Mouse (Mus musculus): ENCODE results near the gene Atxn3. TPM values are rescaled to one million over a fixed set of nuclear protein-coding genes. Genes with fewer than 3 reads are reported as not detected.
"Not testable (repeated sequence)": the region's sequence is repeated elsewhere in the genome, so short reads cannot be mapped to it uniquely, and the experiment has no call there.

Atxn3 gene
- total RNA-seq, 2 experiments from 2014 or later, result 4.2 to 4.4 TPM

DNA sequence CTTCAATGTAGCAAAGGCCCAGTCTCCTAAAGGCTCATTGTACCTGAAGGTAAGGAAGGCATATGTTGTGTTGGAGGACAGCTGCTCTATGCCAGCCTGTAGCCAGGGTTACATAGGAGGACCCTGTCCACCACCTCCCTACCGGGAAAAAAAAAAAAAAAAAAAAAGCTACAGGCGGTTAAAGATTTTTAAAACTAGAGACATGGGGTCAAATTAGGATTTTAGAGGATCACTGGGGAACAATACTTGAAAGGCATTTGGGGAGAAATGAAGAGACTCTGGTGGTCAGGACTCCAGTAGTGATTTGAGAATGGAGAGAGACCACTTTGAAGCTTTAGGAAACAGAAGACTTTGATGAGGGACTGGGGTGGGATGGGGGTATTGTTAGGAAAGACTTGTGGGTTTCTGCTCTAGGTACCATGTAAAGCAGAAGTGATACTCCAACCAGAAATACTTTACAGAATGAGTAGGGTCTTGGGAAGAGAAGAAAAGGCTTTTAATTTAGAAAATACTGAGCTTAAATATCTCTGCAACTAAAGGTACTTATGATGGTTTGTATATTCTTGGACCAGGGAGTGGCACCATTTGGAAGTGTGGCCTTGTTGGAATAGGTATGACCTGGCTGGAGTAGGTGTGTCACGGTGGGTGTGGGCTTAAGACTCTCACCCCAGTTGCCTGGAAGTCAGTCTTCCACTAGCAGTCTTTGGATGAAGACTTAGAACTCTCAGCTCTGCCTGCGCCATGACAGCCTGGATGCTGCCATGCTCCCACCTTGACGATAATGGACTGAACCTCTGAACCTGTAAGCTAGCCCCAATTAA lies 1.1 kb upstream of the Atxn3 start:
- not testable (repeated sequence) for DNase-seq

DNA sequence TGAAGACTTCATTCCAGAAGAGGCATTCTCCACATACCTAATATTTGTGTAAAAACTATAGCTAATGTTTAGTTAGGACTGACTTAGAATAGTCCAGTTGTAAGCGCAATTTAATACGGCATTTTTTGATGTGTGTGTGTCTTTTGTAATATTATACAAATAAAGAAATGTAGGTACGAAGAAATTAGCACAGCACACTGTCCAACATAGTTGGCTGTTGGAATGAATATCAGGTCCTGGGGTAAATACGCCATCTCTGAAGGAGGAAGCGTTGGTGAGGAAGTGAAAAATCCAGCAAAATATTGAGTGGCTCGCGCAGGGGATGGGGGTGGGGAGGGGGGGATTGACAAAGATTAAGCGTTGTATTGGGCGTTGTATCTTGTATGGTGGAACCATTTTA lies 510 bp upstream of the Atxn3 start:
- no peak for DNase-seq

DNA sequence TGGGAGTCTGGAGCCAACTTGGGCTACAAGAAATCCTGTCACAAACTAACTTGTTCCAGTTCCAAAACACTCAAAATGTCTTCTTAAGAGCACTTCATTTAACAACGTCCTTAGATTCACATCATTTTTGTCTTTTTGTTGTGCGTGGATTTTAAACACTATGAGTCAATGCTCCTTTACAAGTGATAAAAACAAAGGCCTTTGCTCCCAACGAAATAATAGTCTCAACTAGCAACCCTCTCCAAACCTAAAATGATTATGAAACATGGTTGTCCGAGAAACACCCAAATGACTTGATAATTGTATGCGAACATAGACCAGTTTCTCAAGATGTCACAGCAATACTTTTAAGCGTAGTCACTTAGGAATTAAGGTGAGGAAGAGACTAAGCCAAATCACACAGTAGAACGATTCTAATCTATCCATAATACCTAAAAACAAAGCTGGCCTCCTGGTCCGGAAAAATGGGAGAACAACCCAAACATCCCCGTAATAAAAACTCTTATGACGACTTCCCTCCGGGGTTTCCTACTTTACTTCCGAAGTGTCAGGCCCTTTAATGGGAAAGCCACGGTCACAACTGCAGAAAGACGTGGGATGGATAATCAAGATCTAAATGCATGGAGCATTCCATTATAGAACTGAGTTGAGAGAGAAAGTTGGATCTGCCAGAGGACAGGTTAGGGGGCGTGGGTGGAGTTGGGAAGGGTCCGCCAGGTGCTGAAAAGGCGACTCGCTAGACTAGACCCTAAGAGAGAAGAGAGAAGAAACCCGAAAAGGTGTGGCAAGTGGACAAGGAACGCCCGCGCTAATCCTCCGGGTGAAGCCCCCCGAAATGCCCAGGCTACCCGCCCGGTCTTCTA lies 736 bp downstream of the Atxn3 start:
- no peak for DNase-seq

DNA sequence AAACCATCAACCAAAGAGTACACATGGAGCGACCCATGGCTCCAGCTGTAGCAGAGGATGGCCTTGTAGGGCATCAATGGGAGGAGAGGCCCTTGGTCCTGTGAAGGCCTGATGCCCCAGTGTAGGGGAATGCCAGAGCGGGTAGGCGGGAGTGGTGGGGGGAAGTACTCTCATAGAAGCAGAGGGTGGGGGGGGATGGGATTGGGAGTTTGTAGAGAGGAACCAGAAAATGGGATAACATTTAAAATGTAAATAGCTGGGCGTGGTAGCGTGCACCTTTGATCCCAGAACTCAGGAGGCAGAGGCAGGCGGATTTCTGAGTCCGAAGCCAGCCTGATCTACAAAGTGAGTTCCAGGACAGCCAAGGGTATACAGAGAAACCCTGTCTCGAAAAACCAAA lies 2.2 kb downstream of the Atxn3 start:
- DNase-seq, result not testable (repeated sequence)

GRCm38 (mm10) chr12:101948801-101949200 lies 9.2 kb downstream of the Atxn3 start:
- DNase-seq, result no peak

GRCm38 (mm10) chr12:101947986-101948385 lies 10.1 kb downstream of the Atxn3 start:
- no peak for DNase-seq

DNA sequence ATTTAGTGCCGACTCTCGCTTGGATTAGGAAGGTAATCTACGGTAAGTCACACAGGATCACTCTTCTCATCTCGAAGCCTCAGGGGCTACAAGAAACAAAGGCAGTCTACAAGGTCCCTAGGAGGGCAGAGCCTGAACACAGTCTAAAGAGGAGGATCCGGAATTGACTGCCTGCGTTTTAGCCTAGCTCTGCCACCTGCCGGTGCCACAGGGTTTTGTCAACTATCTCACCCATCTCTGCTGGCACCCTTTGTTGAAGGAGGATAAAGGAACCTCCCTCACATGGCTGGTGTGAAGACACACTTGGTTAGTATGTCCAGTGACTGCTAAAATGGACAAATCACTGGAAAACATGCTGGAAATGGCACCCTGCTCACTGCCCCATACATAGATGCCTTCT lies 20.5 kb downstream of the Atxn3 start:
- DNase-seq, result no peak

- DNase-seq, result no peak
Observed at GRCm38 (mm10) chr12:101935223-101935622, 22.8 kb downstream of the Atxn3 start.

GRCm38 (mm10) chr12:101928423-101928822 lies 29.6 kb downstream of the Atxn3 start:
- no peak for DNase-seq

DNA sequence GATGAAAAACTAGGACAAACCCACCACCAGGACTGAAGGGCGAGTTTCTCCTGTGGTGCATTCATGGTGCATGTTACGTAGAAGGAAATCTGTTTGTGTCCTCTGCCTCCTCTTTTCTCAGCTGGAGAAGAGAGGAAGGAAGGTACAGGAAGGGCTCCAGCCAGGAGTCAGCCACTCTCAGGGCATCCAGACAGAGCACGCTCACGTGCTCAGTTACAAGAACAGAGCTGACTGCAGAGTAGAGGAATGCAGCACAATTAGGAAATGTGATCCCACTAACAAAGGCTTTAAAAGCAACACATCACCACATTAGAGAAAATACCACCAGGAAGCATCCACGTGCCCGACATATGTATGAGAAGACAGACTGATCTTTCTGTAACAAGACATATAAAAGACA lies 35.7 kb downstream of the Atxn3 start:
- DNase-seq, result no peak

DNA sequence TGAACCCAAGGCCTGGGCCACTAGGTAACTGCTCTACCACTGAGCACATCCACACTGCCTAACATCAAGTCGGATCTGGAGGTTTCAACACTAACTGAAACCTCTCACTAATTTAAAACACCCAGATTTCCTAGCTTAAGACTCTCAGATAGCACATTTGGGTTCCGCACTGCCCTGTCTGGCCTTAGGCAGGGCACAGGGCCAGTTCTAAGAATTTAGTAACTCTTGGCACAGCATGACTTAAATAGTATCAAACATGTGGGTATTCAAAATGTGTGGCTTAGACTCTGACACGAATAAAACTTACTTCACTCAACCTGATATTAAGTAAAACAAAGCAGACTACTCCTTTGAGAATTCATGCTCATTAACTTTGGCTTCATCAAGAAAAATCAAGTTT lies 38.2 kb downstream of the Atxn3 start:
- DNase-seq, result no peak

GRCm38 (mm10) chr12:101917165-101917564 lies 40.9 kb downstream of the Atxn3 start:
- no peak for DNase-seq

GRCm38 (mm10) chr12:101912626-101913490 lies 45.2 kb downstream of the Atxn3 start, which contains the start of gene Trip11:
Trip11 (minus strand) TSS chr12:101913267.
- DNase-seq, result peak; percentile 86

- DNase-seq, result no peak
Observed at GRCm38 (mm10) chr12:101911346-101911745, 46.7 kb downstream of the Atxn3 start.

GRCm38 (mm10) chr12:101910360-101910759 lies 47.7 kb downstream of the Atxn3 start:
- DNase-seq, result no peak

DNA sequence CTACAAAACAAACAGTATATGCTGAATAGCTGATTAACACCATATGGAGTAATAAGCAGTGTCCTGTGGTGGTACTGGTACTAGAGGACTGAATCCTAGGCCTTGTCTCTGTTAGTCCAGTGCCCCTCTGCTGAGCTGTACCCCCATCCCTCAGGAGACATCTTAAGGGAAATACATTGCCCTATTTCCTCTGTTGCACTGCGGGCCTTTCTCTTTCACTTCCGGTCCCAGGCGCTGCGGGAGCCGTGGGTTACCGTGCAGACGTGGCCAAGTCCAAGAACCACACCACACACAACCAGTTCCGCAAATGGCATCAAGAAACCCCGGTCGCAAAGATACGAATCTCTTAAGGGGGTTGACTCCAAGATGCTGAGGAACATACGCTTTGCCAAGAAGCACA lies 52.2 kb downstream of the Atxn3 start:
- DNase-seq, result no peak

- no peak for DNase-seq
Observed at GRCm38 (mm10) chr12:101904906-101905305, 53.1 kb downstream of the Atxn3 start.

DNA sequence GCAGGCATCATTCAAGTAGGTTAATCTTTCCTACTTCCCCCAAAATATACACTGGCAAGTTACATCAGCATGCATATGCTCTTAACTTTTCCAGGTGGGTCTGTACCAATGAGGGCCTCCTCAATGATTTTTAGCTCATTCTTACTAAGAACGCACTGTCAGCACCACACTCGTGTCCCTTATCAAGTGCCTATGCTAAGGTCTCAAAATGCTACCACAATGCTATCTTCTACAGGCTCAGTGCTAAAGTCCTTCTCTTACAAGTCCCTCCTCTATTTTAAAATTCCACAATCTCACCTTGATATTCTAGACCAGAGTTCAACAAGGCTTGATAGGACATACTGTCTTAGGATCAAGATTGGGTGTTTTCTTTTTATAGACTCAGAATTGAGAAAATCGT lies 53.9 kb downstream of the Atxn3 start:
- DNase-seq, result no peak

DNA sequence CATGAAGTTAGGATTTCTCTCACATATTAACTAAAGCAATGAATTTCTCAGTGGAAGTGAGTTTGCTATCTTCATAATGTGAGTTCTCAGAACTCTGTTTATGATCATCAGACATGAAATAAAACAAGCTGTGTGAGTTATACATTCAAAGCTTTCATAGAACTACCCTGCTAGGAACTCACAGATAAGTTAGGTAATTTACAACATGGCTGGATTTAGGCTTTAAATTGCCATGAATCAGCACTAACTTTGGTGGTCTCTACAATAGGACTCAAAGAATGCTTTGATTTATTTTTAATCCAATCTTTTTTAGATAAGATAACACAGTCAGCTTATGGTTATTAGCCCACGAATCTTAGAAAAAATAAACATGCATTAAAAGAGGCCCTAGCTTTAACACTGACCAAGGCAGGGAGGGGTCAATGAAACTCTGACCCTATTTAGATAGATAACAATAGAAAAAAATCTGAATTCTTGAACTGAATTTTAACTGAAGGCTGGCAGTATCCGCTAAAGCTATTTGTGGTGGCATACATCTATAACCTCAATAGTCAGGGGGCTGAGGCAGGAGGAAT lies 58.3 kb downstream of the Atxn3 start:
- no peak for DNase-seq

DNA sequence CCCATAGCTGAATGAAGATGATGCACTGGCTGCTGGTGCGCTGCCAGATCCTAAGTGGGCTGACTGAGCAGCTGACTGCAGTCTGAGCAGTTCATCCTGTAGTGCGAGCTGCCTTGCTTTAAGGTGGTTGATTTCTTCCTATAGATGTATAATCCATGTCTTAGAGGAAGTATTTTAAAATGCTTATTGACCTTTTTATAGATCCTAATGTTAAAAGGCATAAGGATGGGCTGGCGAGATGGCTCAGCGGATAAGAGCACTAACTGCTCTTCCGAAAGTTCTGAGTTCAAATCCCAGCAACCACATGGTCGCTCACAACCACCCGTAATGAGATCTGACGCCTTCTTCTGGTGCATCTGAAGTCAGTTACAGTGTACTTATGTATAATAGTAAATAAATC lies 59.1 kb downstream of the Atxn3 start:
- no peak for DNase-seq

- DNase-seq, result no peak
Observed at GRCm38 (mm10) chr12:101897113-101897512, 60.9 kb downstream of the Atxn3 start.

DNA sequence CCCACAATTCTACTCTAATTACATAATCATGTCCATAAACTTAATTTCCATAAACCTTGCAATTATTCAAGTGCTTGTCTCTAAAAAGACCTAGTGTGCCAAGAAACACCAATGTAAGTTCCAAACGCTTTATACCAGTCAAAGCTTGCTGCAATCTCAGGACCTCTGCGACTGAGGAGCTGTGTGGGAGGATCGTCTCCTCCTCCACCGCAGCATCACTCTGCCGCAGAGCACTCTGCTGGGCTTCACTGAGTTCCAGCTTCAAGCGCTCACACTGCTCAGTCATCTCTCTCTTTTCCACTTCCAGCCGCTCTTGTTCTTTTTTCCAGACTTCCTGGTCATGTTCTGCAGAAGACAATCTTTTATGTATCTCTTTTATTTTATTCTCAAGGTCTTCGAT lies 64.8 kb downstream of the Atxn3 start:
- no peak for DNase-seq
